Mouse (Mus musculus): ENCODE results near the gene Abca12.

Abca12 gene

DNA sequence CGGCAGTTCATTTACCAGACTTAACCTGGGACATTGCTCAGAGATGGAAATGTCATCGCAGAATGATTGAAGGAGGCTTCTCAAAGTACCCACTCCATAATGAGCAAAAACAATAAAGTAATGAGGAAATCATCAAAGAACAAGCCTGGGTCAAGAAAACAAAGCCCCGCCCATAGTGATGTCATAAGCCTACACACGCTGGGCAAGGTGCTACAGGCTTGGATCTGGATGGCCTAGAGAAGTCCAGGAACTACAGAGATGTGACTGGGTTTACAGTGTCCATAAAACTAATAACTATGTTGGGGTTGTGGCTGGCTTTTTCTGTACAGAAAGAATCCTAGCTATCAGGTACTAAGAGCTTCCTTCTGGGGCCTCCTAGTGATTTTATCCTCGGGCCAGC is 41.6 kb downstream of the Abca12 start:
- DNase-seq (ENCODE audit: low read depth, low spot score) = no peak
- Histone ChIP-seq H3K27me3 (ENCODE audit: control insufficient read depth, insufficient read depth, low read length, poor library complexity, severe bottlenecking) (no peaks in the 10 kb centered on the region), H3K36me3 (ENCODE audit: control insufficient read depth, insufficient read depth, low read length, poor library complexity, severe bottlenecking) (no peaks in the 10 kb centered on the region)

DNA sequence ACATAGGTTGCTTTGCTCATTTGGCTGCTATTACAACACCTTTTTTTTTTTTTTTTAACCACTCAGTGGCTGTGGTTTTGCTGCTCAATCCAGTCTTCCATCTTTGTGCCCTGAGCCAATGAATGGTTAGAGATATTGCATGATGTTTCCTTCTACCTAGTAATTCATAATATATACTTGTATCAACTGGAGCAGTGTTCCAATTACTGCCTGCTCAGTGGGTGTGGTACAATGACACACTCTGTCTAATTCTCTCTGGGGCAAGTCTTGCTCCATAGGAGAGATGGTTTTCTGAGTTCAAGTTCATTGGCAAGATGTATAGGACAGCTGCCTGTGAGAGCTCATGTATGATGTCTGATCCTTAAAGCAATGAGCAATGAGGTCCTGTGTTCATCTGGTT is 44.4 kb downstream of the Abca12 start:
- Histone ChIP-seq H3K27me3 (ENCODE audit: control insufficient read depth, insufficient read depth, low read length, poor library complexity, severe bottlenecking) (no peaks in the 10 kb centered on the region), H3K36me3 (ENCODE audit: control insufficient read depth, insufficient read depth, low read length, poor library complexity, severe bottlenecking) (no peaks in the 10 kb centered on the region)
- DNase-seq (ENCODE audit: low read depth, low spot score) = no peak

GRCm38 (mm10) chr1:71367770-71368169 is 46.9 kb downstream of the Abca12 start:
- DNase-seq (ENCODE audit: low read depth, low spot score) = no peak
- no peaks in the 10 kb centered on the region for H3K27me3 ChIP-seq (ENCODE audit: control insufficient read depth, insufficient read depth, low read length, poor library complexity, severe bottlenecking)
- no peaks in the 10 kb centered on the region for H3K36me3 ChIP-seq (ENCODE audit: control insufficient read depth, insufficient read depth, low read length, poor library complexity, severe bottlenecking)

DNA sequence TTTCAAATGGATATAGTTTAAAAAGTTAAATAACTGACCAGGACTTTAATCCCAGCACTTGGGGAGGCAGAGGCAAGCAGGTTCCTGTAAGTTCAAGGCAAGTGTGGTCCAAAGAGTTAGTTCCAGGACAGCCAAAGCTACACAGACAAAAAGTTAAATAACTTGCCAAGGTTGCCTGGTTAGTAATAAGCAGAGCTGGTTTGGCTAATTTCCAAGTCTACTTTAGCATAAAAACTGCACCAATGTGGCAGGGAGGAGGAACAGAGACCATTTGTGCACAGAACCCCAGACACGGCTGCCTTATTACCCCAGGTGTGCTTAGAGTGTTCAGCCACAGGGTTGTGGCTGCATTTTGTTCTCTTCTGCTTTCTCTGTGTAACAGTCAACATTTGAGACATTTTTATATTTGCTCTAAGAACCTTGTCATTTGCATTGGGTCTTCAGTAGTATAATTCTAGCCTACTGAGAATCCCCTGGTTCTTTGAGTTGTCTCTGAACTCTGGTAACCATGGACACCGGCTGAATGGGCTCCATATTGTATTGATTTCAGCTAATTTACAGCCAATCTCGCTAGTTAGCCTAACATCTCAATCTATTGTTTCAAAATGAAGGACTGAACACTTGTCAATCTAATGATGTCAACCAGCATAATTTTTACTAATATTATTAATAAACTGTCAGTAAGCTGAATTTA is 71.7 kb downstream of the Abca12 start:
- Histone ChIP-seq H3K36me3 (ENCODE audit: control insufficient read depth, insufficient read depth, low read length, poor library complexity, severe bottlenecking) (no peaks in the 10 kb centered on the region), H3K27me3 (ENCODE audit: control insufficient read depth, insufficient read depth, low read length, poor library complexity, severe bottlenecking) (no peaks in the 10 kb centered on the region)
- DNase-seq (ENCODE audit: low read depth, low spot score) = no peak

DNA sequence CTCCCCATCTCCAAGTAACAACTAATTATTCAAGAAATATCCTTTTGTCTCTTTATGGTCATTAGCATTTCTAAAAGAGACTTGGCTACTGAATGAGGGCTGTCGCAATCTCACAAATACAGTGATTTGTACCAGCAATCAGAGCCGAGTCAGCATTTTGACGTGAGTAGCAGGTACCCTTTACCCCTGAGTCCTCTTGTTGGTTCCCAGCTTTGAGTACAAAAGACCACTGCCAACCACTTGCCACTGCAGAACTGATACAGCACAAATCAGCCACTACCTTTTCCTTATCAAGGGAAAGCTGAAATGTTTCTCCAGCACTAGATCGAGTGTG is 72.5 kb downstream of the Abca12 start:
- DNase-seq (ENCODE audit: low read depth, low spot score) = no peak
- Histone ChIP-seq H3K27me3 (ENCODE audit: control insufficient read depth, insufficient read depth, low read length, poor library complexity, severe bottlenecking) (no peaks in the 10 kb centered on the region), H3K36me3 (ENCODE audit: control insufficient read depth, insufficient read depth, low read length, poor library complexity, severe bottlenecking) (no peaks in the 10 kb centered on the region)

GRCm38 (mm10) chr1:71341370-71342260 is 73.1 kb downstream of the Abca12 start:
- DNase-seq (ENCODE audit: low read depth, low spot score) = no peak
- H3K36me3 ChIP-seq (ENCODE audit: control insufficient read depth, insufficient read depth, low read length, poor library complexity, severe bottlenecking) = no peaks in the 10 kb centered on the region
- no peaks in the 10 kb centered on the region for H3K27me3 ChIP-seq (ENCODE audit: control insufficient read depth, insufficient read depth, low read length, poor library complexity, severe bottlenecking)

GRCm38 (mm10) chr1:71338548-71339340 is 76.0 kb downstream of the Abca12 start:
- no peaks in the 10 kb centered on the region for H3K36me3 ChIP-seq (ENCODE audit: control insufficient read depth, insufficient read depth, low read length, poor library complexity, severe bottlenecking)
- H3K27me3 ChIP-seq (ENCODE audit: control insufficient read depth, insufficient read depth, low read length, poor library complexity, severe bottlenecking) = no peaks in the 10 kb centered on the region
- DNase-seq (ENCODE audit: low read depth, low spot score) = no peak

DNA sequence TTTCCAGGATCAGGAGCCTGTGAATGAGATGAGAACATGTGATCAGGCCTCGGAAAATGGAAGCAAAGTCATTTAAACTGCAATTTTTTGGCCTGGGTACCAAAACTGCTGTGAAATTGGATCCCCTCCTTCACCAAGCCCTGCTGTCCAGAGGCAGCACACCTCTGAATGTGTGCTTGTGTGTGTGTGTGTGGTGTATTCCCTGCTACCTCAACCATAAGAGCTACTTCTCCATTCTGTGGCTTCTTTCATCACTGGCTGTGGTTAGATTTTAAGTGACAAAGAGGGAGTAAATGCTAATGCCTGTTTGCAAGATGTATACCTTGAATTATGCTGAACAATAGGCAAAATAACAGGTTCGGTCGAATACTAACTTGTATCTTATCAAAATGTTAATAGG is 84.4 kb downstream of the Abca12 start:
- no peaks in the 10 kb centered on the region; the same call in 1 of the 2 replicates for H3K27me3 ChIP-seq (ENCODE audit: control insufficient read depth, insufficient read depth, low read length, poor library complexity, severe bottlenecking)
- no peak for DNase-seq (ENCODE audit: low read depth, low spot score)
- H3K36me3 ChIP-seq (ENCODE audit: control insufficient read depth, insufficient read depth, low read length, poor library complexity, severe bottlenecking) = no peaks in the 10 kb centered on the region

DNA sequence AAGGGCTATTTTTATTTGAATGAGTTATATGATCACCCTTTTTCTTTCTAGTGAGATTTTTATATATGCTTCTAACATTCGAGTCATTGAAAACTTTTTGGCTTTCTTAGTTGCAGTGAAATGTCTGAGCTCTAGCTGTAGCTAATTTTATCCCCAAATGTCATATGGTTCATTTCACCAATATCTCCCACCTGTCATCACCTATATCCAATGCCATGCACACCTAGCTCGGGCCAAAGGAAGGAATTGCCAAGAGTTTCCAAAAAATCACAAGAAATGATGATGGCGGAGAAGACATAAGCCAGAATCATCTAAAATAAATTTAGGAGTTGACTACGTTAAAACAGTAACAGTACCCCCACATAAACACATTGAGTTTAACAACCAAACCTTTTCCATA is 102.5 kb downstream of the Abca12 start:
- no peak for DNase-seq (ENCODE audit: low read depth, low spot score)

DNA sequence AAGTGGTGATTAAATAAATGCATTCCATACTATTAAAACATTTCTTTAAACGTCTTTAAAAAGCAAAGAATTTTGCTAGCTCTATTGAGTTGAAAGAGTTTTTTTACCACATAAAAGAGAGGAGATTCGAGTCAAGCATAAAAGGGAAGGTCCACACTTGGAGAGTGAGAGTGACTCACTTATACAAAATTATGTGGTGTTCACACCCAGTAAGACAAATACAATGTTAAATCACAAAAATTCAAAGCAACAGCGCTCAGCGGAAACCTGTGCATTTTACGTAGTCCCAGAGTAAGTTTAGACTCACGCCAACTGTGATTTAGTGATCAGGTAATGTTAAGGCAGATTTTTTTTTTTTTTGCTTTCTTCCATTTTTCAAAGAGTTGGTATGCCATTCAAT is 104.1 kb downstream of the Abca12 start:
- DNase-seq (ENCODE audit: low read depth, low spot score) = no peak
- no peaks in the 10 kb centered on the region for H3K36me3 ChIP-seq (ENCODE audit: control insufficient read depth, insufficient read depth, low read length, poor library complexity, severe bottlenecking)
- no peaks in the 10 kb centered on the region for H3K27me3 ChIP-seq (ENCODE audit: control insufficient read depth, insufficient read depth, low read length, poor library complexity, severe bottlenecking)

More for the DNA sequence above, 102.5 kb downstream of the Abca12 start:
- Histone ChIP-seq H3K27me3 (ENCODE audit: control insufficient read depth, insufficient read depth, low read length, poor library complexity, severe bottlenecking) (no peaks in the 10 kb centered on the region), H3K36me3 (ENCODE audit: control insufficient read depth, insufficient read depth, low read length, poor library complexity, severe bottlenecking) (no peaks in the 10 kb centered on the region)

- no peaks in the 10 kb centered on the region for H3K36me3 ChIP-seq (ENCODE audit: control insufficient read depth, insufficient read depth, low read length, poor library complexity, severe bottlenecking)
- no peak for DNase-seq (ENCODE audit: low read depth, low spot score)
- no peaks in the 10 kb centered on the region for H3K27me3 ChIP-seq (ENCODE audit: control insufficient read depth, insufficient read depth, low read length, poor library complexity, severe bottlenecking)
Measured at GRCm38 (mm10) chr1:71307362-71307761, 107.3 kb downstream of the Abca12 start.

GRCm38 (mm10) chr1:71306196-71306595 is 108.5 kb downstream of the Abca12 start:
- no peak for DNase-seq (ENCODE audit: low read depth, low spot score)

GRCm38 (mm10) chr1:71304588-71304987 is 110.1 kb downstream of the Abca12 start:
- Histone ChIP-seq H3K27me3 (ENCODE audit: control insufficient read depth, insufficient read depth, low read length, poor library complexity, severe bottlenecking) (no peaks in the 10 kb centered on the region), H3K36me3 (ENCODE audit: control insufficient read depth, insufficient read depth, low read length, poor library complexity, severe bottlenecking) (no peaks in the 10 kb centered on the region)
- DNase-seq (ENCODE audit: low read depth, low spot score) = no peak

More at GRCm38 (mm10) chr1:71306196-71306595, 108.5 kb downstream of the Abca12 start:
- H3K27me3 ChIP-seq (ENCODE audit: control insufficient read depth, insufficient read depth, low read length, poor library complexity, severe bottlenecking) = no peaks in the 10 kb centered on the region
- no peaks in the 10 kb centered on the region for H3K36me3 ChIP-seq (ENCODE audit: control insufficient read depth, insufficient read depth, low read length, poor library complexity, severe bottlenecking)

GRCm38 (mm10) chr1:71297021-71297420 is 117.7 kb downstream of the Abca12 start:
- H3K27me3 ChIP-seq (ENCODE audit: control insufficient read depth, insufficient read depth, low read length, poor library complexity, severe bottlenecking) = no peaks in the 10 kb centered on the region
- no peak for DNase-seq (ENCODE audit: low read depth, low spot score)
- H3K36me3 ChIP-seq (ENCODE audit: control insufficient read depth, insufficient read depth, low read length, poor library complexity, severe bottlenecking) = no peaks in the 10 kb centered on the region

GRCm38 (mm10) chr1:71296585-71296984 is 118.1 kb downstream of the Abca12 start:
- no peak for DNase-seq (ENCODE audit: low read depth, low spot score)
- H3K36me3 ChIP-seq (ENCODE audit: control insufficient read depth, insufficient read depth, low read length, poor library complexity, severe bottlenecking) = no peaks in the 10 kb centered on the region
- no peaks in the 10 kb centered on the region for H3K27me3 ChIP-seq (ENCODE audit: control insufficient read depth, insufficient read depth, low read length, poor library complexity, severe bottlenecking)

Data from splenic B cell, adult 2 months (primary cell).